Mouse (Mus musculus) testis, adult 2 months (tissue): ENCODE results near the gene Tbc1d1.

Experiments
- CTCF ChIP-seq: fragments of 200-500 bp; IDR thresholded peaks from 2 replicates; pipeline ENCODE4 v1.5.1; 2012; ENCODE audit warnings: low read depth, mild to moderate bottlenecking, inconsistent platforms, low read length, moderate library complexity; ENCODE audit not compliant: control insufficient read depth, insufficient read depth, insufficient replicate concordance
- POLR2A ChIP-seq: fragments of 200-500 bp; IDR thresholded peaks from 2 replicates; pipeline ENCODE4 v1.6.1; 2012; ENCODE audit warnings: low read depth, mild to moderate bottlenecking, inconsistent platforms, low read length, moderate library complexity; ENCODE audit not compliant: control insufficient read depth

DNA sequence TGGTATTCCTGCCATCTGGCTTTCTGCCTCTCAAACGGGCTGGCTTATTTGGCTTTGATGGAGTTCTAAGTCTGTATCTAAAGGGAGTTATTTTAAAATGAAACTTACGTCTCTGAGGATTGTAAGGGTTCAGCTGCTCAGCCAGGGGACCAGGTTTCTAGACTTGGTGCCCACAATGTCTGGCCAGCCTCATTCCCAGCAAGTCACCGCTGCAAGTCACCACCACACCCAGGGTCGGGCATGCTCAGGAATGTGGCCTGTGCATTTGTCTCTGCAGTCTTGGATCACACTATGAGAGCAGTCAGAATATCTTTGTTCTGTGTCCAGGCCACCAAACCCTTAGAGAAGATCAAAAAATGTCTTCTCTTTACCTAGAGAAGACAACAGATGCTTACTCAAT lies 237.4 kb downstream of the Tbc1d1 start:
- TF ChIP-seq CTCF (no peak), POLR2A (no peak)
